Mouse (Mus musculus): ENCODE data around the gene Cpeb1.
A peak's percentile ranks its signal among the peaks of the same experiment; 100 is the strongest.

Gene Cpeb1

GRCm38 (mm10) chr7:81326043-81326442, 129.2 kb downstream of the Cpeb1 start:
- DNase-seq, result no peak

DNA sequence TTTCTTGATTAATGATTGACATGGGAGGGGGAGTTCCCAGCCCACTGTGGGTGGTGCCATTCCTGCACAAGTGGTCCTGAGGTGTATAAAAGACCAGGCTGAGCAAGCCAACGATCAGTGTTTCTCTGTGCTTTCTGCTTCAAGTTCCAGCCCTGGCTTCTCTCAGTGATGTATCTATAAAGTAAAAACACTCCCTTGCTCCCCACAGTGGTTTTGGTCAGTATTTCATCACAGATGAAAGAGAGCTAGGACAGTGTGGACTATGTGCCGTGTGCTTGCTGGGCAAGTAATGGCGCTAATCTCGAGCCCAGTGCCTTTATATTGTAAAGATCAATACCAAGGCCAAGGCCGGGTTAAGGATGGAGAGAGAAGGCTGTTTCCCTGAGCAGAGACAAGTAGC, 133.5 kb downstream of the Cpeb1 start:
- DNase-seq, result no peak

GRCm38 (mm10) chr7:81319749-81320148, 135.5 kb downstream of the Cpeb1 start:
- peak; percentile 79 for DNase-seq

DNA sequence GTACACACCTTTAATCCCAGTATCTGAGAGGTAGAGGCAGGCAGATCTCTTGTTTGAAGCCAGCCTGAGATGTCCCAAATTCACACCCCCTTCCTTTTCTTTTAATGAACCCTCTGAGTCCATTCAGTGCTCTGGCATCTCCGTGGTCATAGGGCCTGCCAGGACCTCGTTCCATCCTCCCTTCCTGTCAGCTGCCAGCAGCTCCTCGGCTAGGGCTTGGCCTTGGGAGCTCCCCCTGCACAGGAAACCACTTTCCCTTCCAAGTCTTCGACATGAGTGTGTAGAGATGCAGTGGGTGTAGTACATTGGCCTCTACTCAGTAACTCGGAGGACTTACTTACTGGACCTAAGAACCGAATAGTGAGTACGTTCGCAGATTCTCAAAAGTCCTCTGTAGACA, 139.7 kb downstream of the Cpeb1 start:
- DNase-seq, result peak; percentile 93

DNA sequence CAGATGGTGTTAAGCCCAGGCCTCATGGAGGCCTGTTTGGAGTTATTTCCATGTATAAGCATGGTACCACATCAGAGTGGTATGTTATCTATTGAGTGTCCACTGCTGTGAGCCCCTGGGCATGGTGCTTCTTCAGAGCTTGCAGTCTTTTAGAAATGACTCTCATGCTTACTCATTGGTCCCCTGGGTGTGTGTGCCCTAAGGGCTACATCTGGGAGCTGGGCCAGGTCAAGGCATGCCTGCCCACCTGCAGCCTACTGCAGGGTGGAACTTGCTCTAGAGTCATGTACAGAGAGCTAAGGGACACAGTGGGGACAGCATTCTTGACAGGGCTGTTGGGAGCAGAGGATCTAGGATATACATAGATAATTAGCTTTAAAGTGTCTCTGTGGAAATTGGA, 143.7 kb downstream of the Cpeb1 start:
- no peak for DNase-seq

DNA sequence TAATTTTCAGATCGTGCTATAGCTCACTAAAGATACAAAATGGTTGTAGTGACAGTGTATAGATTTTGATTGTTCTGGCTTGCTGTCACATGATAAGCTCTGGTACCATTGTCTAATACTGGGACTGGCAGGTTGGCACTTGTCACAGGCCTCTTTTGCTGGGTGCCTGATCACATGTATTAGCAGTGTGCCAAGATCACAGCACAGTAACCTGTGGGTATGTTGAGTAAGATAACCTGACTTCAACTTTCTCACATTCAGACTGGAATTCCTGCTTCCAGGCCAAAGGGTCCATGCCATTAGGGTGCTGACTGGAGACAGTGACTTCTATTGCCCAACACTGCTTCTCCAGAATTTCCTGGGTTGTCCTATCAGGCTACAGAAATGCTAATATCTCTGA, 144.1 kb downstream of the Cpeb1 start:
- peak; percentile 89 for DNase-seq

- peak; percentile 93 for DNase-seq
Measured at GRCm38 (mm10) chr7:81309247-81309646, 146.0 kb downstream of the Cpeb1 start.

- peak; percentile 90 for DNase-seq
Measured at GRCm38 (mm10) chr7:81307735-81308134, 147.5 kb downstream of the Cpeb1 start.

- no peak for DNase-seq
Measured at GRCm38 (mm10) chr7:81304675-81305074, 150.6 kb downstream of the Cpeb1 start.

DNA sequence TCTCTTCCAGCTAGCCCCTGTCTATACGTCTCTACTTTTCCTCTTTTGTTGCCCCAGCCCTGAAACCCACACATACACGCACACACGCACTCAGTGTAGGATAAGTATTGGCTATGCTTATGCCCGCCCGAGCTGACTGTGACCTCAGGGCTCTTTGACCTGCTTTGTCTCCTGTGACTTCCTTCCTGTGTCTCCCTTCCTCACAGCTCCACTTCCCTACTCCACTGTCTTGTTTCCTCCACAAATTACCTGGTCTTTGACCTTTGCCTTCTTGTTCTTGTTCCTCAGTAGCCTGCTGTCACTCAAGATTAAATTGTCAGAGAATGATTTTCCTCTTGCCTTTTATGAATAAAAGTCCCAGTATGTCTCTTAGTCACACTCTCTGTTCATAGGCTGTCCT, 151.2 kb downstream of the Cpeb1 start:
- no peak for DNase-seq

- no peak for DNase-seq
Measured at GRCm38 (mm10) chr7:81303682-81304081, 151.6 kb downstream of the Cpeb1 start.

DNA sequence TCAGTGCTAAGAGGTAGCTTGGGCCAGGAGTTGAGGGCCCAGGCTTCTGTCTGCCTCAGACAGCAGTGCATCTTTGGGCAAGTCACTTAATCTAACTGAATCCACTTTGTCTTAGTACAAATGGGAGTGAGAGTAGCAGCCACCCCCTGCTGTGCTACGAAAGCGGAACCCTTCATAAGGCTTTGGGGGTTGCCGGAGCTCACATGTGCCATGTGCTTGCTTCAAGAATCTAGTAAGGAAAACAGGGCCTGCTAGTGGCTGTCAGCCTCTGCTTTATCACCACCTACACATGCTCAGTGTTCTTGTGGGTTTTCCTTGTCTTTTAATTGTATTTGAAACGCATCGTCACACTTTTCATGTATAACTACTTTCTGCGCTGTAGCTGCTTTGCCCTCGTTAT, 153.9 kb downstream of the Cpeb1 start:
- DNase-seq, result no peak

DNA sequence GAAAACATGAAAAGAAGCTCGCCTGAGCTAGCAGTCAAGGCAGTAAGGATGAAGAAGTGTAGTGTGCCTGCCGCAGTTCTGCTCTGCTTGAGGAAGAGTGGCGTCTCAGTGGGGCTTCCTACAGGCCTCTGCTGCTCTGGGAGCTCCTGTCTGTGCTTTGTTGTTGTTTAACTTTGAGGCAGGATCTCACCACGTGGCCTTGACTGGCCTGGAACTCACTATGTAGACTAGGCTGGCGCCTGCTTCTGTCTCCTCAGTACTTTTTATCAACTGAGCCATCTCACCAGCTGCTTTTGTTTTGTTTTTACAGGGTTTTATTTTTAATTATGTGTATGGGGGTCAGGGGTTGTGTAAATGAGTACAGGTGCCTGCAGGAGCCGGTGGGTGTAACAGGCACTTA, 157.1 kb downstream of the Cpeb1 start:
- no peak for DNase-seq
